Mouse (Mus musculus): ENCODE measurements around the gene Olfr1252.

Gene Olfr1252

DNA sequence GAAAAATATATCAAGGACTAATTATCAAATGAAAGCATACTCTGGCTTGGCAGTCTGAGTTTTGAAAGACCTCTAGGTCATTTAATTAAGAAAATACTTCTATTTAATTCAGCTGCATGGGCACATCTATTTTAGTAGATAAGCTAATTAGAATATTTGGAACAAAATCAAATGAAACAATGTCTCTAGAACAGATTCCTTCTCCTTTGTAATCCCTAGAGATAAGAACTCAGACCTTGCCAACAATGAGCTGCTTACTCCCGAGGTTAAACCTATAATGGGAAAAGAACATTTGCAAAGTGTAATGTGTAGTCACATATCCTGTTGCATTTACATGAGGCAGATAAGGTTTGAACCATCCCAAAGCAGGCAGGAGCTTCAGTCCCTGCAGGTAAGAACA is at the start of gene Olfr1252:
TSS of gene Olfr1252 (minus strand) at position 101 of the 400 bp plus-strand sequence.
- no peak for DNase-seq (ENCODE audit: low read depth, low spot score)

DNA sequence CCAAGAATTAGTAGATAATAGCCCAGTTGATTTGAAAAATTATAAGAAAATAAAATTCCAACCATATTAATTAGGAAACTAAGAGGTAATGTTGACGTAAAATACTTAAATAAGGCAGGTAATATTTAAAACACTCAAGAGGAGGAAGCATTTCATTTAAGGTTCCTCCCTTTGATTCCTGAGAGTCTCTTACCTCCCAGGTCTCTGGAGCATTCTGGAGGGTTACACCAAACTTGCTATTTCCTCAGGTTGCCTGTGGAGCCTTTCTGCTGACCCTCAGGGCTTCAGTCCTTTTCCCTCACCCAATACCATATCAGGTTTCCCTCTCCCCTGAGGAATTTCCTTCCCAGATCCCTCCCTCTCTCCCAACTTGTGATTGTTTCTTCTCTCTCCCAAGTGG is 32.2 kb upstream of the Olfr1252 start, which contains the start of gene Olfr1253:
TSS of gene Olfr1253 (minus strand) at position 101 of the 400 bp plus-strand sequence.
- DNase-seq (ENCODE audit: low read depth, low spot score) = no peak

DNA sequence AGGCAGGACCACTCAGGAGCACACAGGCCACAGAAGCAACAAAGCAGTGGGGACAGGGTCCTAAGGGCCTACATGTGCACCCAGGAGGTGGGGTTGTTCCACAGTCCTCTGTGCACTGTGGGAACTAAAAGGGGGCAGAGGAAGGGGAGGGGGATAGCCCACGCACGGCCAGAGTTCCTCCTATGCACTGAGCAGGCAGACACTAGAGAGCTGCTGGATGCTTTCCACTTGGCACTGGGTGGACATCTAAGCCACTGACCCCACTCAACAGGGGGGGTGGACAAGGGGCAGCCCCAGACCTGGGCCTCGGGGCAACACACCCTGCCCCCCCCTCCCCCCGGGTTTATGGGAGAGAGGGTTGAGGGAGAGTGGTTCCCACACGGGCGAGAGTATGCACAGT is 32.8 kb downstream of the Olfr1252 start:
- DNase-seq (ENCODE audit: low read depth, low spot score) = no peak

DNA sequence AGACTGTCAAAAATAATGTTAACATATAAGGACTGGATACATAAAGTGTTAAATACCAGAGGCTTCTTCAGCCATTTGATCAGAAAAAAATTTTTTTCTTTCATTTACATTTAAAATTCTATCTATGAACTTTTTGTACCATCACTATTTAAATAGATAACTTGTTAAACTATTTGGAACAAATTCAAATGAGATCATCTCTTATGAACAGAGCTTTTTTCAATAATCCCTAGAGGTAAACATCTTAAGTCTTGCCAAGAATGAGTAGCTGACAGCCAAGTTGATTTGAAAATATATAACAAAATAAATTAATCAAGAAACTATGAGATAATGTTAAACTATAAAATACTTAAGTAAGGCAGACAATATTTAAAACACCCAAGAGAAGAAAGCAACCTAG is 53.0 kb downstream of the Olfr1252 start, which contains the start of gene Olfr1251:
TSS of gene Olfr1251 (minus strand) at position 101 of the 400 bp plus-strand sequence.
- no peak for DNase-seq (ENCODE audit: low read depth, low spot score)

Measured in c-Kit-negative CD71-positive TER-119-positive erythroid progenitor cells, embryonic 14.5 days (primary cell).